Mouse (Mus musculus) embryo, embryonic 9.5 days (tissue): ENCODE data around the gene Trpv4.

Source experiments
- DNase-seq: peaks from one replicate; pipeline ENCODE4 v3.0.0-alpha.2; 2017; ENCODE audit errors: extremely low spot score

Gene Trpv4

DNA sequence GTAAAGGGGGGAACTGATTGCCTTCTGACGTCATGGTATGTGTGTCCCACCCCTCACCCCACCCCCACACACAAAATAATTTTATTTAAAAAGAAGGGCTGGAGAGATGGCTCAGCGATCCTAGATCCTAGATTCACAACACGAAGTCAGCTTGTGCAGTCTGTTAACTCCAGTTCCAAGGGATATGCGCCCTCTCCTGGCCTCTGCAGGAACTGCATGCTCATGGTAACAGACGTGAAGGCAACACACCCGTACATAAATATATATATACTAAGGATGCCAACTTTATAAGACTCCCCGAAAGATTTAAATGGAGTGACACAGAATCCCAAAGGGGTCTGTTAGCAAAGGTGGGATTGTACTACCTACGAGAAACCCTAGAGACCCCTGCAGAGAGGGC, 39.4 kb downstream of the Trpv4 start:
- peak; percentile 79 for DNase-seq

DNA sequence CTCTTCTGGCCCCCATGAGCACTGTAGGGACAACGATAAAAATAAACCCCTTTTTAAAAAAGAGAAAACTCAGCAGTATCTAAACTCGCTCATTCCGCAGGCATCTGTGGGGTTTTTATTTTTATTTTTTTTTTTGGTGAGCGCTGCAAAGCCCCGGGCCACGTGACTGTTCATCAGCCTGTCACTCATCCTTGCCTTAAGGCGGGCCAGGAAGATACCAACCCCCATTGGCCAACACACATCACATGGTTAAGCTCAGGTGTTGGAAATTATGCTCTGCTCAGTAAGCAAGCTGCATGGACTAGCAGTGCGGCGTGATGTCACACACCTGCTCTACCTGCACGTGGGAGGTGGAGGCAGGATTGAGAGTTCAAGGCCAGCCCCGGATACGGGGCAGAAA, 40.4 kb downstream of the Trpv4 start:
- no peak for DNase-seq

DNA sequence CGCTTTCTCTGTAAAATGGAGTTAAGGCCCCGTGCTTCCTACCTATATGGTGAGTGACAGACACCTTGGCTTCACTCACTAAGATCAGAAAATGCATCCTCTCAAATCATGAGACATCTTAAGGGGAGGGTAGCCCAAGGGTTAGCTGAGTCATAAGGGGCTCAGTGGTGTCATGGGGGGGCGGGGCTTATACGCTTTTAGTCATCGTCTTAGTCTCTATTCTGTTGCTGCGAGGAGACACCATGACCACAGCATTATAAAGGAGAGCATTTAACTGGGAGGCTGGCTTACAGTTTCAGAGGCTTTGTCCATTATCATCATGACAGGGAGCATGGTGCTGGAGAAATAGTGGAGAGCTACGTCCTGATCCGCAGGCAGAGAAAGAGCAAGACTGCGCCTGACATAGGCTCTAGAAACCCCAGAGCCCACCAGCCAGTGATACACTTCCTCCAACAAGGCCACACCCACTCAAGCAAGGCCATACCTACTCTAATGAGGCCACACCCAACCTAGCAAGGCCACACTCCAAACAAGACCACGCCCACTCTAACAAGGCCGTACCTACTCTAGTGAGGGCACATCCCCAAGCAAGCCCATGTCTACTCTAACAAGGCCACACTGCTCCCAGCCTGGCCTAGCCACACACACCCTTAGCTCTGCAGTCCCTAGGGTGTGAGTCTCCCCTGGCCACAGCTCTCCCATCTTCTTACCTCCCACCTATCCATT, 41.7 kb downstream of the Trpv4 start:
- DNase-seq, result no peak

DNA sequence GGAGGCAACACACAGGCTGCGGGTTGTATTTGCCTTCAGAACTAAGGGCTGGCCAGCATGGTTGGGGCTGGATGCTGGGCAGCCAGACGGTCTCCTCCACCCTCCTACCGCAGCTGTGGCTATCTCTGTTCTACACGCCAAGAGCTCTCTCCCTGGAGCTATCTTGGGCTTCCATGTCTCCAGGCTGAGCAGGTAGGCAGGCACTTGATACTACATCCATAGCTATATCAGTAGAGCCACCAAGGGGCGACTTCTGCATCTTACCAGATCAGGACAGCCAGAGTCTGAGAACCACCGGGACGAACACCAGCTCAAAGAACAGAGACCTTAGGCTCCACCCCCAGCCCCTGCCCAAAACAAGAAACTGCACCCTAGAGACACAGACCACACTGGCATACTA, 43.4 kb downstream of the Trpv4 start:
- DNase-seq, result no peak

DNA sequence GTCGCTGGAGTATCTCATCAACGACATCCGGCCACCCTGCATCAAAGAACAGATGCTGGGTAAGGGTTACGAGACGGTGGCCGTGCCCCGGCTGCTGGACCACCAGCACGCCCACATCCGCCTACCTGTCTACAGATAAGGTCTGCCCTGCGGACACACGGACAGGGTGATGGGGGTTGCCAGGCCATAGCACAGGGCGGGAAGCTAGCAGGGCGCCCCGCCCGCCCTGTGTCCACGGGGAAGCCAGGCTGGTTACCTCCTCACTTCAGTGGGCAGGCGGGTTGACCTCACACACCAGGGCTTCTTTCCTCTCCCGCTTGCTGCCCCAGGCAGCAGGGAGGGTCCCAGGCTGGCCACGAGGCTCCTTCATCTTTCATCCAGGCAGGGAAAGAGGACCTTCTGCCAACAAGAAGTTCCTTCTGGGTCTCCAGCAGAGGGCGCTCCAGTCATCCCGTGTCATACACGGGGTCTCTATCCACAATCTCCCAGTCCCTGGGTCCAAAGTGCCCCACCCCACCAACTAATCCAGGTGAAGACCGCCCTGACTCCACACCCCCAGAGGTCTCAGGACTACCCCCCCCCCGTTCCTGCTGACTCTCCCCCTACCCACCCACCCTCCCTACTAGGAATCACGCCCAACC, 46.1 kb downstream of the Trpv4 start:
- peak; percentile 38 for DNase-seq

DNA sequence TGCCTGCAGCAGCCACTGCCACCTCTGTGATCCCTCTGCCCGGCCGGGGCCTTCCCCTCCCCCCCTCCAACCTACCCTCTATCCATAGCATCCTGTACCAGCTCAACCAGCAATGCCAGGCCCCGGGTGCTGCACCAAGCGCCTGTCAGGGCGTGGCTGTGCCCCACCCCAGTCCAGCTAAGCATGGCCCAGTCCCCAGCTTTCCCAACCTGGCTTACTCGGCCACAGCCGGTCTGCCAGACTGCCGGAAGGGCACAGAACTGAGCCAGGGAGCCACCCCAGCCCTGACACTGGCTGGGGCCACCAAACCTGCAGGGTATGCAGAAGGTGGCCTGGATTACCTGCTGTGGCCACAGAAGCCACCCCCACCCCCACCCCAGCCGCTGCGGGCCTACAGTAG, 47.0 kb downstream of the Trpv4 start:
- no peak for DNase-seq

DNA sequence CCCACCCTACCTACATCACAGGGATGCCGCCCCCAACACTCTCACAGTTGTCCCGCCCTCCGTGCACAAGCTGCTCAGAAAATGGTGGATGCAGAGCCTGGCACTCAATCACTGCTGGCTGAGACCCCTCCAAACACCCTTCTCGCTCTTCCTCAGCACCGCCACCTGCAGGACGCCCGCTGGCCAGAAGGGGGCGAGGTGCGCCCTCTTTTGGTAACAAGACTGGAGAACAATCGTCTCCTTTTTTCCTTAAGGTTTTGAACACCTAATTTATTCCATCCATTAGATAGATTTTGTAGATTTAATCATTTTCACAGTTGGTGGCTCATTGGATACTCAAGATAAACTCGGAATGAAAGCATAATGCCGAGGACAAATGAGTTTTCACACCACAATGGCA, 49.7 kb downstream of the Trpv4 start:
- DNase-seq, result peak; percentile 85

DNA sequence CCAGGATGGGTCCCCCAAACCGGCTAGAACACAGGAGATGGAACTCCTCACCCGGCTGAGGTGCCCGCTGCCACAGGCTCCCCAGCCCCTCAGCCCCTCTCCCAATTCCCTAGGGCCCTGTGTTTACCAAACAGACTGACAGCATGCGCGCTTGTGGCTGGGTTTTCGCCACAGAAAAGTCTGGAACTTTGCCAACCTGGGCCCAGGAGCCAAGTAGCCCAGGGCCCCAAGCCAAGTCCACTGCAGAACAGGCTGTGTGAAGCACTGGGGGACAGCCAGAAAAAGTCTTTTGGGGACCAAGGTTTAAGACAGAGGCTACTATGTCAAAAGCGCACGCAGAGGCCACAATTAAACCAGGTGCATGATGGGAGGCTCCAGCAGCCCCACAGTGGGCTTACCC, 50.6 kb downstream of the Trpv4 start:
- no peak for DNase-seq

DNA sequence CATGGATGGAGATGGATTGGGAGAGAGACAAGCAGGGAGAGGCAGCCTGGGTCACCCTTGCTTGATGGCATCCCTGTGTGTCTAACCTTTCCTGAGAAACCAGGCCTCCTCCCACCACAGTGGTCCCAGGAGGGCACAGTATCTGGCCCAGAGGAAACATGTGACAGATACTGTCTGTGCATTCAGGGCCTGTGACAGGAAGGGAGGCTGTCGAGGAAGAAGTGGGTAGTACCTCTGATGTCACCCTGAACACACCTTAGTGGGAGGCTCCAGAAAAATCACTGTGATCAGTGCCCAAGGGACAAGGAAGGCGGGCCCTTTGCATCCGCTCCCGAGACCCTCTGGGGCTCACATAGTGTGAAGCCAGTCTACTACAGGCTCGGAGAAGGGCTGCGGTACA, 52.2 kb downstream of the Trpv4 start:
- DNase-seq, result no peak

DNA sequence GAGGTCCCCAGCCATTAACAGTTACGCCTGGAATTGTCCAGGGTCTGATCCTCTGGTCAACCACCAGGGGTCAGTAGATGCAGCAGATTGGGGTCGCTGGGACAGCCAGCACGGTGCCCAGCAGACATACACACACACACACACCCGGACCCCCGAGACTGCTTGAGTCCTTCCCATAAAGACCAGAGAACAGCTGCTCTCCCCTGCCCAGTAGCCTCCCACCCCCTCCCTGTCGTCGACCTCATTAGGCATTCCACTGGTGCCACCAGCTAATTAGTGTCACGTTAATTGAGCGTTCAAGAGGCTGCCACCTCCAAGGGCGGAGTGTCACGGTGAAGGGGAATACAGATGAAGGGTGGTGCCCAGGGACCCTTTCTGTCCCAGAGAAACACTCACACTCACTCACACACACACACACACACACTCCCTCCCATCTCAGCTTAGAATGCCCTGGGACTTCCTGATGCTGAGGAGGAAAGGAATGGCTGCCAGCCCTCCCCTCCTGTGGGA, 53.4 kb downstream of the Trpv4 start:
- DNase-seq, result no peak

DNA sequence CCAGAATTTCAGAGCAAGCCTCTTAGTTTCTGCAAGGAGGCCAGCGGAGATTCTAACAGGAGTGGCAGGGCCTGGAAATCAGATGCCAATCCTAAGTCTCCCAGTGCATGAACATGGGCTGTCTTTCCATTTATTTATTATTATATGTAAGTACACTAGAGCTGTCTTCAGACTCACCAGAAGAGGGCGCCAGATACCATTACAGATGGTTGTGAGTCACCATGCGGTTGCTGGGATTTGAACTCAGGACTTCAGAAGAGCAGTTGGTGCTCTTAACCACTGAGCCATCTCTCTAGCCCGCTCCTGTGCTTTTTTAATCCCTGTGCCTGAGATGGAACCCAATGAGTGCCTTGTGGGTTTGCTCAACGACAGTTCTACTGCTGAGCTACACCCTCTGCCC, 54.2 kb downstream of the Trpv4 start:
- DNase-seq, result no peak

DNA sequence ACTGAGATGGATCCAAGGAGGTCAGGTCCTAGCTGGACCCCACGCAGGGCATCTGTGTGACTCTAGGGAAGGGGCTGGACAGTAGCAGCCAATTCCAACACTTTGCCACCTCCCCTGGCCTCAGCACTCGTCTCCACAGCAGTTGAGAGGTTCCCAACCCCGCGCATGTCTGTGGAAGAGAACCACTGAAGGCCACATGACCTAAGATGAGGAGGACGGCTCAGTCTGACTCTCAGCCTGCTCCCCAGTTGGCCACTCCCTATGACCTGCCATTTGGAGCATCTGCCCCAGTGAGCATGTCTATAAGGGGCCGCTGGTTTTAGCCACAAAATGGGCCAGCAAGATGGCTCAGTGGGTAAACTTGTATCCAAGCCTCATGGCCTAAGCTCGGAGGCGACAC, 56.2 kb downstream of the Trpv4 start:
- no peak for DNase-seq

DNA sequence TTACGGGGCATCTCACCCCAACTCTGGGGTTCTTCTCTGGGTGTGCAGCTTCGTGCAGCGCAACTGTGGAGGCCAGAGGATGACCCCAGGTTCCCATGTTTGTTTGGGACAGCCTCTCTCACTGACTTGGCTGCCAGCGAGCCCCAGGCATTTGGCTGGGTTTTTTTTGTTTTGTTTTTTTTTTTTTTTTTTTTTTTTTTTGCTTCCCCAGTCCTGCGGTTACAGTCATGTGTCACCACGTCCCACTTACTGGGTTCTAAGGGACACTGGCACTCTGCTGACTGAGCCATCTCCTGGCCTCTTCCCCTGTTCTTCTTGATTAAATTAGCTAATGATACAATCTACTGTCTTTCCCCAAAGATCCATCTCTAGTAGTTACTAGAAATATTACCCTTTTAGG, 60.6 kb downstream of the Trpv4 start:
- DNase-seq, result no peak

DNA sequence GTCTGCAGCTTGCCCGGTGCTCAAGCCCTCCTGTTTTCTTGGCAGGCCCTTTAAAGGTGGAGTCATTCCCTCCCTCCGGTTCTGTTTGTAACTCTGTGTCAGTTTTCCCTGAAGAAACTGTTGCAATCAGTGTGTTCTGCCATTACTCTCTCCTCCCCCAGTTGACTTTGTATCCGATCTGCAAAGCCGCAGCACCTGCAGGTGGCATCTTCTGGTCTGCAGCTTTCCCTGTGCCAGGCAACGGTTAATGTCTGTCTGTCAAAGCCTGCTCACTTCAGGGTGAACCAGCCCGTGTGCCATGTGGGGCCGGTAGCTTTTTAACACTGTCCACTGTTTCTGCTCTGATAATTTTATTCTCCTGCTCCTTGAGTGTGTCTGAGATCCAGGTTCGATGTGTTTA, 61.0 kb downstream of the Trpv4 start:
- no peak for DNase-seq

DNA sequence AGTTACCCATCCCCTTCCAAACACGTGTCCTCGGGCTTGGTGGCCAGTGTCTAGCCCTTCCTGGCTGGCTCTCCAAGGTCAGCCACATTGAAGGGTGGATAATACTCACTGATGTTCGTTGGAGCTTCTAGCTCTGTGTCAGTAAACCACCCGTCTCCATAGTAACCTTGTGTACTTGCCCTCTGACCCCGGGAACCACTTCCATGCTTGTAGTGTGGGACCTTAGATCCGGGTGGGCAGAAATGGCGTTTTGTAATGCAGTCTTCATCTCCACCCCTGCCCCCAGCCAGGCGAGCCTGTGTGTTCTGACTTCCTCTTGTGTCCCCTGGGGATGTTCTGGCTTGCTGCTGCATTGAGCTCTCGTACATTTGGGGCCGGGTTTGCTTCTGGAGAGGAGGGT, 61.6 kb downstream of the Trpv4 start:
- DNase-seq, result no peak

DNA sequence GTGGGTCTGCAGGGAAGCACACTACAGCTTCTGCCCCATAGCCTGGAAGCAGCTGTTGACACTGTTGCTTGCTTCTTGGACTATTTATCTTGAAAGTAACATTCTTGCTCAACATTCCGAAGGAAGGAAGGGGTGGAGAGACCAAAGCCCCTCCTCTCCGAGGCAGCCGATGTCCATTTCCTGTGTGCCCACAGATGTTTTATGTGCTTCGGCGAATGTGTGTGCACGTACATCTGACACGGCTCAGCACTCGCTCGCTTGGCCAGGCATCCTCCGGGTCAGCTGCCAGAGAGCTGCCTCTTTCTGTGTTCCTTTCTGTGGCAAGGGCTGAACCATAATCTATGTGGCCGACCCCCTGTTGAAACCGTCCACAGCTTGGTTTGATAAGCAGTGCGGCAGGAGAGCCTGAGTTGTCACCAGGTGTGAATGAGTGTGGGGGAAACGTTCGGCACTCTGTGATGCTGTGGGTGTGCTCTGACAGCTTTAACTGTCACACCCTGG, 63.4 kb downstream of the Trpv4 start:
- DNase-seq, result no peak

DNA sequence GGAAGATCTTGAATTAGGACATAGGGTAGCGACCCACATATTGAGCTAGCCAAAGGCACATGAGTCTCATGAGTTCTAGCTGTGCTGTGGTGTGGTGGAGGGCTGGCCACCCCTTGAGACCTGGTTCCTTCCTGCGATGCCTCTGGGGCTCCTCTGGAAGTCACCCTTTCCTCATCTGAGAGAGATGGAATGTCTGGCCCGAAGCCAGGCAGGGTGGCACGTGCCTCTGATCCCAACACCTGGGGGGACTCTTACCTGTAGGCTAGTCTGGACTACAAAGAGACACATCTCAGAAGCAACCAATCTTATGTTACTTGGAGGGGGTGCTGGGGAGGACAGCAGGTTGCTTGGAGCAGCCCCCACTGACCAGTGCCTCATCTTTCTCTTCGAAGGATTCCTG, 64.3 kb downstream of the Trpv4 start:
- no peak for DNase-seq

DNA sequence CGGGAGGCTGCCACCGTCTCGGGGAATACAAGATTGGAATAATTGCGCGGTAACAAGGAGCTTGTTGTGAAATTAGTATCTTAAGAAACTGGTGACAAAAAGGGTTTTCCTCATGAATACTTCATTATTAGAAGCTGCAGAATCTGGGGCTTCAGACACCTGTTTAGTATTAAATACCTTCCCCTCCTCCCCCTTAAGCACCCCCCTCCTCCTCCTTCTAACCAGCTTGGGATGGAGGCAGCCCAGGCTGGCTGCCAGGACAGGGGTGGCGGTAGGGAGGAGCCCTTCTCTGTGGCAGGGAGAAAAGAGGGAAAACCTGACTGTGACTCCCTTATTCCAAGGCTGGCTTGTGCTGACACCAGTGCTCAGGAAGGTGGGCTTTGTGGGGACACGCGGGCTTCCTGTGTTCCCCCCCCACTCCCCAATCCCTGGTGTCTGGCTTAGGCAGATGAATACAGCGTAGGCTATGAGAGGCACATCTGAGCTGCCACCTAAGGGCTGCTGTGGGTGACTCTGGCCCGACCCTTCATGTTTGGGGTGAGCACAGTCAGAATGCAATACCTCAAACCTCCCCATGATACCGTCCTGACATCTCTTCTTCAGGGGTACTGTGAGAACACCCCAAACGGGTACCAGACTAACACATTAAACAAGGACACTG, 64.9 kb downstream of the Trpv4 start:
- no peak for DNase-seq

DNA sequence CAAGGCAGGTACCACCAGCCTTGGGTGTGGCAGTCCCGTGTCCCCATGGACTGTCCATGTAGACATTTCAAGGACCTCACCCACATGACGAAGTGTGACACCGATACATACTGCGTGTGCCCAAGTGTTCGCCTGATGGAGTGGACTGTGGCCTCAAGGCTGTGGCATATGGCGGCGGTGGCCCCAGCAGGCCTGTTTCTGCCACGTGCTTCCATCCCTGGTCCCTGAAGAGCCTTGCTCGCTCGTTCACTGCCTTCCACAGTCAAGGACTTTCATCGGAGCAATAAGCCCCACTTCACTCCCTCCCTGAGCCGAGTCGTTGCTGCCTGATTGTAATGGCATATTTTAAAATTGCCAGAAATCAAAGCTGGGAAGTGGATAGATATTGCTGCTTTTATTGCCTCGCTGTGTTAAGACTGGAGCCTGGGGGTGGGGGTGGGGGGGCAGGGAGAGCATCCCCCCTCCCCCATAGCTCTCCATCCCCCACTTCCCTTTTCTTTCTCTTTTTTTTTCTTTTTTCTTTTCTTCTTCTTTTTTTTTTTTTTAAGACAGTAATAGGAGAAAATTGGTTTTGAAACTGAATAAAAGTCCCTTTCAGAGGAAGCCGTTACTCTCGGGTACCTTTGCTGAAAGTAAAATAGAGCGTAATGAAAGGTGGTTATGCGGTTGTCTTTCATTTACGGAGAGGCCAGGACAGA, 65.6 kb downstream of the Trpv4 start:
- DNase-seq, result no peak

DNA sequence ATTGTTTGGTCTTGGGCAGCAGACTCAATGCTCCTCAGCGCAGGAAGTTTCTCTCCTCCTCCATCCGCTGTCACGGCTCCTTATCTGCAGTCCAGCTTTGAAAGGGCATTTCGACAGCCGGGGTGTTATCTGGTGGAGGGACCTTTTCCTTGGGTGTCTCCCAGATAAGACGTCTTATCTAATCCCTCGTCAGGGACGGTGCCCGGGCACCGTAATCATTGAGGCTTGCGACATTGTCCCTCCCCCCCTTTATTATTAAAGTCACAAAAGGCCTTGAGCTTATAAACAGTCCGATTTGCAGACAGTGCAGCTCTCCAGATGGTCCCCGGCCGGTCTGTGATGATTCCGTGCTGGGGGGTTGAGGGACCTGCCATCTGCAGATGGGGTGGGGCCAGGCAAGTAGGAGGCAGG, 67.1 kb downstream of the Trpv4 start:
- no peak for DNase-seq

DNA sequence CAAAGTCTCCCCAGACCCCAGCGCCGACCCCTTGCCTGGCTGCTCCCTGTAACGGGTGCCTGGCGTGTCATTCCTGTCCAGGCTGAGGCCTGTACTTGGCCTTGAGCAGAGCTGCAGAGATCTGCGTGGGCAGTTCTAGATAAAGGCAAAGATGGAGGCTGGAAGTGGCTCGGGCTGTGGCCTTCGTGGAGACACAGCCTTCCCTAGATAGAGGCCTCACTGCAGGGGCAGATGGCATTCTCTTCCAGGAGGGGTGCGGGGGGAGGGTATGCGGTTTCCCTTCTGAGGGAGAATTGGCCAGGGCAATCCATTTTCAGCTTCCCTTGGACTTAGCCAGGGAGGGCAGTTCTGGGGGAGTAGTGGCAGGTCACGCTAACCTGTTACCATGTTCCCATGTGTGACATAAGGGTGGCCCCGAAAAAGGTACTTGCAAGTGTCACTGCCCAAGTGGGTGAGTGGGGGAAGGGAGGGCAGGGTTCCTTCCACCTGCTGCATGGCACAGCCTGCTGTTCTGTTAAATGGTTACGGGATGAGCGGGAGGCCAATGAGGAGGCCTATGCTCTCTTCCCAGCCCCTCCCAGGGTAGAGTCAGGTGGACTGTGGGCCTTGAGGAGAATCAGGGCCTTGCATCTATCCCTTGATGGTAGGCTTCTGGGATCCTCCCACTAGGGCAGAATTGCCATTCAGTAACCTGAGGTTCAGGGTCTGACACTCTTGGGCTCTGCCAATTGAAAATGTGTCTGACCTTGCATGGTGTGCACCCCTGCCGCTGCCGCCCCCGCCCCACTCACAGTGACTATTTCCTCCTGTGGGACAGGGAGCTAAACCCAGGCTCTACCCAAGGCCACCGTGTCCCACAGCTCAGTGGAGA, 67.9 kb downstream of the Trpv4 start:
- DNase-seq, result no peak
